In genomic region chr9:52355187-52355982, GRCm38 (mm10) we compare ENCODE assay signal across 32 mouse cellular contexts.
"Had no signal": no experiment of that assay in that cellular context is flagged by ENCODE, and none has a peak within 500 bp of the region (broad histone marks: within the 10 kb centered on the region; RNA-seq: fewer than 3 reads in every experiment).

No protein-coding gene starts in this region.

- H3K36me3 ChIP-seq: heart, embryonic 10.5 days; heart, embryonic 12.5 days; heart, embryonic 13.5 days; heart, embryonic 15.5 days; hindbrain, embryonic 10.5 days; hindbrain, embryonic 12.5 days; hindbrain, embryonic 13.5 days; hindbrain, embryonic 15.5 days; intestine, embryonic 15.5 days; kidney, embryonic 15.5 days had no signal

- ATAC-seq: hindbrain, embryonic 16.5 days; hindbrain, postnatal 0 days; inflammation-experienced regulatory T-cells, adult 6 months; intestine, embryonic 15.5 days; intestine, embryonic 16.5 days; intestine, postnatal 0 days had no signal

- H3K9me3 ChIP-seq: heart, embryonic 10.5 days; heart, embryonic 12.5 days; heart, embryonic 13.5 days; heart, embryonic 15.5 days; hindbrain, embryonic 10.5 days; hindbrain, embryonic 12.5 days; hindbrain, embryonic 13.5 days; hindbrain, embryonic 15.5 days; intestine, embryonic 15.5 days; kidney, embryonic 15.5 days had no signal

- H3K9ac ChIP-seq: heart, embryonic 12.5 days; heart, embryonic 13.5 days; heart, embryonic 15.5 days; hindbrain, embryonic 12.5 days; hindbrain, embryonic 13.5 days; hindbrain, embryonic 14.5 days; hindbrain, embryonic 15.5 days; intestine, embryonic 15.5 days; kidney, embryonic 15.5 days had no signal

- H3K4me1 ChIP-seq: heart, embryonic 10.5 days; heart, embryonic 12.5 days; heart, embryonic 13.5 days; heart, embryonic 15.5 days; hindbrain, embryonic 10.5 days; hindbrain, embryonic 12.5 days; hindbrain, embryonic 15.5 days; intestine, embryonic 15.5 days; kidney, embryonic 15.5 days had no signal

- H3K27me3 ChIP-seq: heart, embryonic 12.5 days; heart, embryonic 13.5 days; heart, embryonic 15.5 days; hindbrain, embryonic 12.5 days; hindbrain, embryonic 13.5 days; hindbrain, embryonic 15.5 days; intestine, embryonic 15.5 days; kidney, embryonic 15.5 days had no signal

- DNase-seq: heart, postnatal 10 days; heart, postnatal 14 days; heart, postnatal 36 days; heart, postnatal 4 days; kidney, adult 18-20 months; kidney, adult 2 months; kidney, adult 8-10 months; kidney, postnatal 10 days; kidney, postnatal 14 days; kidney, postnatal 25 days; kidney, postnatal 36 days; layer of hippocampus, adult 9-11 months; layer of hippocampus, postnatal 36 days had no signal

- H3K4me2 ChIP-seq: heart, embryonic 11.5 days; heart, embryonic 12.5 days; heart, embryonic 13.5 days; heart, embryonic 15.5 days; hindbrain, embryonic 12.5 days; hindbrain, embryonic 13.5 days; hindbrain, embryonic 14.5 days; hindbrain, embryonic 15.5 days; intestine, embryonic 15.5 days; kidney, embryonic 15.5 days had no signal

- H3K27ac ChIP-seq: heart, embryonic 10.5 days; heart, embryonic 13.5 days; heart, embryonic 15.5 days; hindbrain, embryonic 10.5 days; hindbrain, embryonic 12.5 days; hindbrain, embryonic 13.5 days; hindbrain, embryonic 14.5 days; hindbrain, embryonic 15.5 days; hindbrain, postnatal 0 days; intestine, embryonic 15.5 days; kidney, embryonic 15.5 days; layer of hippocampus, adult 2 months; left cerebral cortex, adult 2 months had no signal

- H3K4me3 ChIP-seq: heart, embryonic 10.5 days; heart, embryonic 12.5 days; heart, embryonic 13.5 days; heart, embryonic 15.5 days; hindbrain, embryonic 10.5 days; hindbrain, embryonic 12.5 days; hindbrain, embryonic 13.5 days; hindbrain, embryonic 15.5 days; intestine, embryonic 15.5 days; kidney, embryonic 15.5 days; layer of hippocampus, adult 2 months; left cerebral cortex, adult 2 months had no signal
